In the genomic region with DNA sequence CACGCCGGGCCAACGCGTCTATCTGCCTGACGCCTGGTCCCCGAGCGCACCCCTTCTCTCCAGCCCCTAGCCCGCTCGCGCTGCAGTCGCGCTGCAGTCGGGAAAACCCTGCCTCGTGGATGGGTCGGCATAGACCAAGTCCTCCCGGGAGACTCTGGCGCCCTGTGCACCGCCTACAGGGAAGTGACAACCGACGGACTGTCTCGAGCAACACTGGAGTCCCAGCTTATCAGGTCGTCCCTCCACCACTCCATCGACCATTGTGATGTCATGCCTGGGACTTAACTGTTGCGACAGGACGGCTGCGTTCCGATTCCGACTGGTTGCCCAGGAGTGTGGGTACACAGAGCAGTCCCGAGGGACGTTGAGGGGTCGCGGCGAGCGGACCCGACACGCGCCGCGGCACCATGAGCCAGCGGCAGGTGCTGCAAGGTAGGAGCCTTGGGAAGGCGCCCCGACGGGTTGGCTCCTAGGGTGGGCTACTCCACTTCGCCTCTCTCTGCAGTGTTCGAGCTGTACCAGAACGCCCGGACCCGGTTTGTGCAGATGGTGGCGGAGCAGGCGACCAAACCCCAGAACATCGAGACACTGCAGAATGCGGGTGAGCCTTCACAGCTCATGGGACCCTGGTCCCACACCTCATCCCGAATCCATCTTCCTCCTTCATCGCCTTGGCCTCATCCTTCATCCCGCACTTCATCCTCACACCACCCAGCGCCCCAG, we compare ENCODE assay signal across 8 mouse cellular contexts. TPM values are rescaled to one million over a fixed set of nuclear protein-coding genes. Genes with fewer than 3 reads are reported as not detected.
A peak's percentile ranks its signal among the peaks of the same experiment; 100 is the strongest.
DNase-seq lines count a peak whose midpoint lies in the region; ATAC-seq lines count a peak whose summit lies in the region.

No protein-coding gene starts in this region.

- no peak overlapping the region for H3K9ac ChIP-seq in intestine, embryonic 14.5 days (ENCODE audit: low read length)

- 0 out of 2 replicates have a peak, but pooled peaks have one; percentile 21 for ATAC-seq in intestine, embryonic 14.5 days (replicated peaks; ENCODE audit: low FRiP score, low TSS enrichment, low read depth)
- ATAC-seq in megakaryocyte-erythroid progenitor cell, adult 5-6 weeks (replicated peaks; ENCODE audit: low FRiP score, low TSS enrichment, poor library complexity, severe bottlenecking) = 0 out of 2 replicates have a peak, but pooled peaks have one; percentile 47
- ATAC-seq in erythroid progenitor cell, adult 5-6 weeks (replicated peaks; ENCODE audit: low FRiP score, poor library complexity, severe bottlenecking) = no peak

- H3K9me3 ChIP-seq in forebrain, embryonic 10.5 days = no peaks in the 10 kb centered on the region
- H3K9me3 ChIP-seq in intestine, embryonic 14.5 days (ENCODE audit: control insufficient read depth, low read length) = no peaks in the 10 kb centered on the region

- peak; percentile 9 for DNase-seq in layer of hippocampus, adult 9-11 months
- no peak for DNase-seq in layer of hippocampus, postnatal 14 days (ENCODE audit: low spot score in 2 of 2)
- peak; percentile 23 for DNase-seq in T-cell, adult 2 months (ENCODE audit: low spot score)
- DNase-seq in forebrain, embryonic 10.5 days (ENCODE audit: extremely low spot score, low spot score) = peak; percentile 56
- peak; percentile 78 for DNase-seq in intestine, embryonic 14.5 days (ENCODE audit: low spot score)
- DNase-seq in yolk sac, embryonic 10.5 days (ENCODE audit: low spot score) = peak; percentile 11

- H3K4me2 ChIP-seq in intestine, embryonic 14.5 days (ENCODE audit: low read length) = 0 out of 2 replicates have a peak overlapping the region, but pooled peaks have one; percentile 7

- H3K4me1 ChIP-seq in forebrain, embryonic 10.5 days = peaks cover 24% of the 10 kb centered on the region
- no peaks in the 10 kb centered on the region; the same call in 1 of the 2 replicates for H3K4me1 ChIP-seq in intestine, embryonic 14.5 days (replicated peaks; ENCODE audit: control insufficient read depth, insufficient read depth, low read length)

- no peaks in the 10 kb centered on the region for H3K36me3 ChIP-seq in forebrain, embryonic 10.5 days (replicated peaks)
- no peaks in the 10 kb centered on the region for H3K36me3 ChIP-seq in intestine, embryonic 14.5 days (ENCODE audit: control insufficient read depth, insufficient read depth, low read length)

- peak overlapping the region; percentile 14; the same call in 1 of the 2 replicates for H3K4me3 ChIP-seq in forebrain, embryonic 10.5 days
- no peak overlapping the region for H3K4me3 ChIP-seq in intestine, embryonic 14.5 days (ENCODE audit: low read depth, low read length)

- under 1% methylated on average over 56 of the region's 56 CpGs for WGBS in forebrain, embryonic 10.5 days
- 2% methylated on average over 55 of the region's 56 CpGs for WGBS in intestine, embryonic 14.5 days

- no peak overlapping the region for H3K27ac ChIP-seq in forebrain, embryonic 10.5 days
- no peak overlapping the region for H3K27ac ChIP-seq in intestine, embryonic 14.5 days (ENCODE audit: low read depth)

- peaks cover 97% of the 10 kb centered on the region for H3K27me3 ChIP-seq in forebrain, embryonic 10.5 days (ENCODE audit: poor library complexity, severe bottlenecking)
- peaks cover 81% of the 10 kb centered on the region for H3K27me3 ChIP-seq in intestine, embryonic 14.5 days (replicated peaks; ENCODE audit: control insufficient read depth, insufficient read depth, low read length)

RNA-seq across cellular contexts. Expression of a gene that starts 5.0 kb away (rescaled TPM):
- total RNA-seq in layer of hippocampus, postnatal 14 days (2021) = 1 to 10 TPM; 1.8 to 1.9 TPM
- not detected in 2 replicates for polyA plus RNA-seq in forebrain, embryonic 10.5 days (2016; fragmentation: Nextera tagmentation; extraction: Ambion mirVana)
- polyA plus RNA-seq in intestine, embryonic 14.5 days (2014; fragmentation: Nextera tagmentation; extraction: Ambion mirVana) = not detected in 2 replicates
- total RNA-seq in megakaryocyte-erythroid progenitor cell, adult 5-6 weeks (2014; fragmentation: Nextera tagmentation) = not detected in 2 replicates
- not detected in 2 replicates for total RNA-seq in megakaryocyte-erythroid progenitor cell, adult 5-6 weeks (2017)
- not detected in 2 replicates for total RNA-seq in erythroid progenitor cell, adult 5-6 weeks (2015; ENCODE audit: low replicate concordance)
- not detected in 2 replicates for total RNA-seq in erythroid progenitor cell, adult 5-6 weeks (2017; ENCODE audit: low replicate concordance)

RNA-seq across cellular contexts. Expression of a gene that starts 22.0 kb away (rescaled TPM):
- 10 to 100 TPM; 40.8 to 51.9 TPM for total RNA-seq in layer of hippocampus, postnatal 14 days (2021)
- polyA plus RNA-seq in forebrain, embryonic 10.5 days (2016; fragmentation: Nextera tagmentation; extraction: Ambion mirVana) = 25.9 and 28.3 TPM in 2 replicates
- polyA plus RNA-seq in intestine, embryonic 14.5 days (2014; fragmentation: Nextera tagmentation; extraction: Ambion mirVana) = 20.7 and 25.1 TPM in 2 replicates
- total RNA-seq in megakaryocyte-erythroid progenitor cell, adult 5-6 weeks (2014; fragmentation: Nextera tagmentation) = 30.3 and 44.8 TPM in 2 replicates
- 69.4 and 89.5 TPM in 2 replicates for total RNA-seq in megakaryocyte-erythroid progenitor cell, adult 5-6 weeks (2017)
- 2.1 and 12.6 TPM in 2 replicates for total RNA-seq in erythroid progenitor cell, adult 5-6 weeks (2015; ENCODE audit: low replicate concordance)
- total RNA-seq in erythroid progenitor cell, adult 5-6 weeks (2017; ENCODE audit: low replicate concordance) = 9.8 and 13.6 TPM in 2 replicates

RNA-seq across cellular contexts. Expression of a gene that starts 26.6 kb away (rescaled TPM):
- 100 to 1,000 TPM; 116 to 117 TPM for total RNA-seq in layer of hippocampus, postnatal 14 days (2021)
- polyA plus RNA-seq in forebrain, embryonic 10.5 days (2016; fragmentation: Nextera tagmentation; extraction: Ambion mirVana) = 87.4 and 90.9 TPM in 2 replicates
- polyA plus RNA-seq in intestine, embryonic 14.5 days (2014; fragmentation: Nextera tagmentation; extraction: Ambion mirVana) = 199 and 202 TPM in 2 replicates
- total RNA-seq in megakaryocyte-erythroid progenitor cell, adult 5-6 weeks (2014; fragmentation: Nextera tagmentation) = 131 and 154 TPM in 2 replicates
- total RNA-seq in megakaryocyte-erythroid progenitor cell, adult 5-6 weeks (2017) = 179 and 216 TPM in 2 replicates
- total RNA-seq in erythroid progenitor cell, adult 5-6 weeks (2015; ENCODE audit: low replicate concordance) = 54.1 and 73.2 TPM in 2 replicates
- 25.3 and 44.7 TPM in 2 replicates for total RNA-seq in erythroid progenitor cell, adult 5-6 weeks (2017; ENCODE audit: low replicate concordance)

Comparison
In these comparisons a context has a peak if more than half of its experiments do, and no peak if none do; other contexts are left out.
1. DNase-seq: peak in layer of hippocampus, adult 9-11 months (single experiment), T-cell, adult 2 months (single experiment), forebrain, embryonic 10.5 days (single experiment), intestine, embryonic 14.5 days (single experiment) and yolk sac, embryonic 10.5 days (single experiment); none in layer of hippocampus, postnatal 14 days (0 of 2).